Mouse (Mus musculus) layer of hippocampus, postnatal 25 days (tissue): Measurements from ENCODE around the gene Tnfsf12. TPM values are rescaled to one million over a fixed set of nuclear protein-coding genes. Genes with fewer than 3 reads are reported as not detected.

ENCODE experiments used
- DNase-seq, 2 experiments: peaks; one replicate each; pipeline ENCODE4 v3.0.0; 2022; ENCODE audit warnings: mixed read lengths in 2 of 2, low spot score in 1 of 2; ENCODE audit errors: extremely low spot score in 1 of 2
- microRNA-seq, 2 experiments: library from miRNA; unstranded; fragments of <30 nt; microRNA quantifications; one replicate each; pipeline ENCODE4 v1.2.0; 2021
- total RNA-seq, 2 experiments: library from RNA; stranded (reverse); gene quantifications; 2 replicates each; pipeline ENCODE4 v1.2.3; 2021

The Tnfsf12 gene
- total RNA-seq, 2 experiments from 2014 or later: 7.3 to 8.6 TPM

DNA sequence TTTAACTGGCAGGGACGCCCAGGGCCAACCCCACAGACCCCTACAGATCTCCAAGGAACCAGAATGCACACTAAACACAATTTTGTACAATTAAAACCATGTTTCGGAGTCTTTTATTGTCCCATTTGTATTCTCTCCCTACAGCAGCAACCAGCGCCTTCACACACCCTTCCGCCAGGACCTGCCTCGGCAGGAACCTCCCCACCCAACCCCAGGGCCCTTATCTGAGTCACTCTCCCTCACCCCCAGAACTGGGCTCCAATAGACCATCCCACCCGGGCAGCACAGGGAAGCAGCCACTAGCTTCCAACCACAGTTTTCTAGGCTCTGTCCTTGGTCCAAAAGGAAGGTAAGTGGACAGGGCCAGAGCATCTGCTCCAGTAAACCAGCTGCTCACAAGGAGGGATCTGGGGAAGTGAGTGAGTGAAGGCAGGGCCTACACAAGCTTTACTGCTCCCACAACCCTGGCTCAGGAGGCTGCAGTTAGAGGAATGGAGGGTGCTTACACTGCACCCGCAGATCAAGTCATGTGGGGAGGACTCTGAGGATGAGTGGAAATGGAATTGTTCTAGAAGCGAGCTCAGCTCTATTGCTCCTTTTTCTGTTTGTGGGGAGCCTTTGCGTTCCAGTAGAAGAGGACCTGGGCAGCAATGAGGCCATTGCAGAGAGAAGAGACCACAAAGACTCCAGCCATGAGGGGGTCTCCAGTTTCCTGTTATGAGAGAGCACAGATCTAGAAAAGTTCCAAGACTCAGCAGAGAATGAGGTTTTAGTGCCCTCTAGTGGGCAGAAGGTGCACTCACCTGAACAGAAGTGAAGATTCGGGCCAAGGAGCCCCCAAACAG lies 38.8 kb downstream of the Tnfsf12 start:
- DNase-seq: peak in 1 of 2 experiments; percentile 51

- DNase-seq: no peak
These were observed 39.6 kb downstream of the Tnfsf12 start for GRCm38 (mm10) chr11:69656065-69656455.

DNA sequence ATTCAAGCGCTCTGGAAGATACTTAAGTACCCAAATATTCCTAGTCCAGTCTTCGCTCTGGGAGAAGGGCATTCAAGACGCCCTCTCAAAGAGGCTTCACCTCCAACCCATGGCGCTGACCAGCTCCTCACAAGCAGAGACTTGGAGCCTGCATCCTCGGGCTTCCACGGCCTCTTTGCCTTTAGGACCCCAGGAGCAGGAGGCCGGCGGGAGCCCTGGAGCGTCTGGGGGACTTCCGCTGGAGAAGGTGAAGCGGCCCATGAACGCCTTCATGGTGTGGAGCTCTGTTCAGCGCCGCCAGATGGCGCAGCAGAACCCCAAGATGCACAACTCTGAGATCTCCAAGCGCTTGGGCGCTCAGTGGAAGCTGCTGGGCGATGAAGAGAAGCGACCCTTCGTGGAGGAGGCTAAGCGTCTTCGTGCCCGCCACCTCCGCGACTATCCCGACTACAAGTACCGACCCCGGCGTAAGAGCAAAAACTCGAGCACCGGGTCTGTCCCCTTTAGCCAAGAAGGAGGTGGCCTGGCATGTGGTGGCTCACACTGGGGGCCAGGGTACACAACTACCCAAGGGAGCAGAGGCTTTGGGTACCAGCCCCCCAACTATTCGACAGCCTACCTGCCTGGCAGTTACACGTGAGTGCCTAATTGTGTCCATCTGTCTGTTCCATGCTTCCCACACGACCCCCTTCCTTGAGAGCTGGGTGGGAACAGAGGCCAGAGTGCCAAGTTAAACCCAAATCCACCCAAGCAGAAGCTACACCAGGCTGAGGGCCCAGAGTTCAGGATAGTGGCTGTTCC lies 40.2 kb downstream of the Tnfsf12 start, which contains the start of gene Sox15:
Gene Sox15, plus strand, starts transcription at position 51 of the 801 bp plus-strand sequence.
- peak; percentile 60 to 71 for DNase-seq

GRCm38 (mm10) chr11:69654760-69655159 lies 40.9 kb downstream of the Tnfsf12 start:
- no peak for DNase-seq

DNA sequence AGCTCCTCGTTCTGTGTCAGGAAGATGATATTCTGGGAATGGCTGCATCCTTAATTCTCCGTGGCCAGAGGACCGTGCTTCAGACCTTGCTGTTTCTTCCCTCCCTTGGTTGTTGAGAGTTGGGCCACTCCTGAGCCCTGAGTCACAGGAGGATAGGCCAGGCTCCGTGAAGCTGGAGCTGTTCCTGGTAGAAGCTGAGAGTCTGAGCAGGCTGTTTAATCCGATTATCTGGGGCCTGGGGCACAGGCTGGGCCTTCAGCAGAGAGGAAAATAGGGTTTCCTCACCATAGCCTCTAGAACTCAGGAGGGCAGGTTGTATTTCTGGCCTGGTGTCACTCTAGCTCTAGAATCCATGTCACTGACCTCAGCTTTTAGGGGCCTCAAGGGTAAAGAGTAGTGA lies 42.2 kb downstream of the Tnfsf12 start:
- no peak for DNase-seq

DNA sequence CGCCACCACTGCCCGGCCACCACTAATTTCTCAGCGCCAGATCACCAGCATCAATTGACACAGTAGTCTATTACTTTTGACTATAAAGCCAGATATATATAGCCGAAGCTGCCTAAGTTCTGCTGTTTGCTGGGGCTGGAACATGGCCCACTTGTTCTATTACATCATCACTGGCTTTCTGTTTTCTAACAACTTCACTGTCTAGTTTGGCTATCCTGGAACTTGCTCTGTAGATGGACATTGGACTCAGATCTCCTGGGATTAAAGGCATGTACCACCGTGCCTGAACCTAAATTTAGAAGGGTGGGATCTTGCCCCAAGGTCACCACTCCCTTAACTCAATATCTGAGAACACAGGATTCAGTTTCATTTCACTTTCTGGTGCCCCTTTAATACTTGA lies 49.8 kb downstream of the Tnfsf12 start:
- no peak for DNase-seq

Small RNAs within 50 kb of the gene (microRNA-seq; reads per million reads assigned to microRNA genes)
- 4.0 to 7.0 reads per million in 2 experiments for gene Mir1934

Other genes starting within 250 kb of the Tnfsf12 start
- 1 to 10 TPM; 3.5 to 8.0 TPM for gene Dnah2, start 146.7 kb downstream of the Tnfsf12 start, total RNA-seq
- 100 to 1,000 TPM; 134 to 139 TPM for gene Efnb3, start 135.6 kb downstream of the Tnfsf12 start, total RNA-seq
- gene Wrap53, start 115.6 kb downstream of the Tnfsf12 start, total RNA-seq: 10 to 100 TPM; 11.7 to 12.5 TPM
- 10 to 100 TPM; 24.3 to 29.8 TPM for gene Trp53, start 115.5 kb downstream of the Tnfsf12 start, total RNA-seq
- gene Atp1b2, start 89.9 kb downstream of the Tnfsf12 start, total RNA-seq: 100 to 1,000 TPM; 394 to 472 TPM
- gene Shbg, start 77.9 kb downstream of the Tnfsf12 start, total RNA-seq: not detected
- 10 to 100 TPM; 15.5 to 15.8 TPM for gene Sat2, start 73.8 kb downstream of the Tnfsf12 start, total RNA-seq
- gene Fxr2, start 62.9 kb downstream of the Tnfsf12 start, total RNA-seq: 100 to 1,000 TPM; 124 to 131 TPM
- gene Sox15, start 40.5 kb downstream of the Tnfsf12 start, total RNA-seq: under 1 TPM in 1 of 2 experiments, not detected in 1; 0.59 TPM
- 10 to 100 TPM; 61.1 to 63.9 TPM for gene Mpdu1, start 33.2 kb downstream of the Tnfsf12 start, total RNA-seq
- 10 to 100 TPM; 15.1 to 15.7 TPM for gene Cd68, start 29.7 kb downstream of the Tnfsf12 start, total RNA-seq
- 100 to 1,000 TPM; 369 to 381 TPM for gene Eif4a1, start 23.4 kb downstream of the Tnfsf12 start, total RNA-seq
- 100 to 1,000 TPM in 1 of 2 experiments, 10 to 100 TPM in 1; 94.3 to 109 TPM for gene Senp3, start 13.8 kb downstream of the Tnfsf12 start, total RNA-seq
- 1 to 10 TPM; 1.2 to 1.3 TPM for gene Tnfsf13, start 10.1 kb downstream of the Tnfsf12 start, total RNA-seq
- gene Tnfsfm13, start 249 bp upstream of the Tnfsf12 start, total RNA-seq: 1 to 10 TPM; 1.3 to 1.4 TPM
- 10 to 100 TPM; 58.6 to 69.5 TPM for gene Polr2a, start 62.8 kb upstream of the Tnfsf12 start, total RNA-seq
- not detected for gene Slc35g3, start 66.1 kb upstream of the Tnfsf12 start, total RNA-seq
- 100 to 1,000 TPM; 110 to 118 TPM for gene Zbtb4, start 70.1 kb upstream of the Tnfsf12 start, total RNA-seq
- gene Chrnb1, start 100.1 kb upstream of the Tnfsf12 start, total RNA-seq: 1 to 10 TPM in 1 of 2 experiments, under 1 TPM in 1; 0.79 to 1.1 TPM
- 10 to 100 TPM; 28.3 to 33.3 TPM for gene Fgf11, start 106.0 kb upstream of the Tnfsf12 start, total RNA-seq
- gene Tmem102, start 109.8 kb upstream of the Tnfsf12 start, total RNA-seq: not detected
- not detected for gene Gm39566, start 119.4 kb upstream of the Tnfsf12 start, total RNA-seq
- gene Spem2, start 122.6 kb upstream of the Tnfsf12 start, total RNA-seq: not detected
- gene Spem1, start 126.3 kb upstream of the Tnfsf12 start, total RNA-seq: under 1 TPM; 0.34 to 0.73 TPM
- gene Nlgn2, start 141.9 kb upstream of the Tnfsf12 start, total RNA-seq: 100 to 1,000 TPM; 192 to 219 TPM
- gene Tmem256, start 142.7 kb upstream of the Tnfsf12 start, total RNA-seq: 100 to 1,000 TPM; 112 to 135 TPM
- 10 to 100 TPM; 16.5 to 19.0 TPM for gene Plscr3, start 150.5 kb upstream of the Tnfsf12 start, total RNA-seq
- gene Tnk1, start 162.9 kb upstream of the Tnfsf12 start, total RNA-seq: not detected
- not detected for gene Tmem95, start 182.2 kb upstream of the Tnfsf12 start, total RNA-seq
- 1 to 10 TPM; 1.2 to 1.3 TPM for gene Kctd11, start 185.6 kb upstream of the Tnfsf12 start, total RNA-seq
- under 1 TPM; 0.12 to 0.19 TPM for gene Acap1, start 199.7 kb upstream of the Tnfsf12 start, total RNA-seq
- 1 to 10 TPM in 1 of 2 experiments, under 1 TPM in 1; 0.62 to 1.8 TPM for gene 2810408A11Rik, start 205.1 kb upstream of the Tnfsf12 start, total RNA-seq
- 100 to 1,000 TPM; 108 to 109 TPM for gene Neurl4, start 205.2 kb upstream of the Tnfsf12 start, total RNA-seq
- 10 to 100 TPM; 26.8 to 32.6 TPM for gene Gps2, start 218.0 kb upstream of the Tnfsf12 start, total RNA-seq
- gene Eif5a, start 226.1 kb upstream of the Tnfsf12 start, total RNA-seq: 100 to 1,000 TPM; 426 to 481 TPM
- 10 to 100 TPM in 1 of 2 experiments, 1 to 10 TPM in 1; 7.3 to 11.1 TPM for gene Ybx2, start 239.9 kb upstream of the Tnfsf12 start, total RNA-seq